Mouse (Mus musculus) left cerebral cortex, adult 9 months (tissue): ENCODE data around the gene Tectb.
"Not testable (repeated sequence)": the region's sequence is repeated elsewhere in the genome, so short reads cannot be mapped to it uniquely, and the experiment has no call there.

Source experiments
- DNase-seq, 2 experiments: peaks; one replicate each; pipeline ENCODE4 v3.0.0; 2022; ENCODE audit warnings: low spot score in 2 of 2

Gene Tectb

DNA sequence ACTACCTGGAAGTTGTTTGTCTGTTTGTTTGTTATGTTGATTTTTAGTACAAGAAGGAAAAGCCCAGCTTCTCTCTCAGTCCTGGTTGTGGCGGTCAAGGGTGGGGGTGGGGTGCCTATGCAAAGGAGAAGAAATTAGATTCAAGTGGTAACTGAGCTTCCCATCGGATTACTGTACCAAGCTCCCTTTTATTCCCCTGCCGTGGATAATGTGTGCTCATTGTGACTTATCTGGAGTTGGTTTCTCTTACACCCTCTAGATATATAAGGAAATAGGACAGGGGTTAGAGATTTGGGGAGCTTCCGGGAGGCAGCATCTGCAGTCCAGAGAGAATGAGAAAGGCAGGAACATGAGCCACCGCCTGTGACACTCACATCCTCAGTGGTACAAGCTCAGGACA lies at the start of gene Tectb:
Tectb (plus strand) TSS at position 301 of the 400 bp plus-strand sequence.
- no peak for DNase-seq

DNA sequence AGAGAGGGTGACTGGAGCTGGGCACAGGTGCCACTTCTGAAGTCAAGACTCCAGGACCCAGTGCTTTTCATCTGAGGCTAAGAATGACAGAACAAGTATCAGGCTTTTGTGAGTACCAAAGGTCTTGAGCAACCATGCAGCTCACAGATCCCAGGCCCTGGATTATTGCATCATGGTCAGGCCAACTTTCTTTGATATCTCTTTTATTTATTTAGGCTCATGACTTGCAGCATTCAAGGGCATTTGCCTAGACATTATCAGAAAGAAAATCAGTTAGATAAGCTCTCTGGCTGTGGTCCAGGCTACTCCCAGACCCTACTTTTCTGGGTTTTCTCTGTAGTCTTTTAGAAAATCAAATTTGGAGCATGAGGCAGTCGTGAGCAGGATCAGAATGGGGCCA lies 48.8 kb upstream of the Tectb start:
- DNase-seq = no peak

- DNase-seq = no peak
These were observed 48.1 kb upstream of the Tectb start for GRCm38 (mm10) chr19:55132476-55132875.

GRCm38 (mm10) chr19:55134521-55134920 lies 46.0 kb upstream of the Tectb start:
- no peak for DNase-seq

GRCm38 (mm10) chr19:55135918-55136317 lies 44.6 kb upstream of the Tectb start:
- no peak for DNase-seq

DNA sequence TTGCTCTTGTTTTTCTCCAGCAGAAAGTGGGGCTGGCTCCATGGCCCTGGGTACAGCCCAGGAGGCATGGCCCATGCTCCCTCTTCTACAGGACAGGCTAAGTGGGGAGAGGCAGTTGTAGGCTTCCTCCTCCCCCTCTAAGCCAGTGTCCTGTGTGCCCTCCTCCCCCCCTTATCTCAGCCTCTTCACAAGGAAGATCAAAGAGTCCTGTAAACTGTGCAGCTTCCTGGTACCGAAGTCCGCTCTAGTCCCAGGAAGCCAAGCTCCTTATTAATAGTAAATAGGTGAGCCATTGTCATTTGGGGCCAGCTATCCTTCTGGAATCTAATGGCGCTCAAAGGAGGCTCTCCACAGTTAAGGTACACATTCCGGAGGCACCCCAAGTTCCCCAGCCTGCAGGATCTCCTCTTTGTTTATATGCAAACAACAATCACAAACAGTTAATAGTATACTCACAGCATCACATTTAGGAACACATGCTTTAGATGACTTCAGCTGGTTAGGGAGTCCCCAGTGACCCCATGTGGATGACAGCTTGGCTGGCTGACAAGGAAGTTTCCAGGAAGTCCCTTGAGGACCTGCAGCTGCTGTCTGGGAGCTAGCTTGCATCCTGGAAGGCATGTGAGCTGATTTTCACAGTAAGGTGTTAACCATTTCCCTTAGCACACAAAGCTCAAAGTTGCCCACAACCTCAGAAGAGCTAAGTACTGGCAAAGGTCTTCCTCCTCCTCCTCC lies 43.7 kb upstream of the Tectb start:
- no peak for DNase-seq

GRCm38 (mm10) chr19:55137884-55138283 lies 42.6 kb upstream of the Tectb start:
- DNase-seq = no peak

DNA sequence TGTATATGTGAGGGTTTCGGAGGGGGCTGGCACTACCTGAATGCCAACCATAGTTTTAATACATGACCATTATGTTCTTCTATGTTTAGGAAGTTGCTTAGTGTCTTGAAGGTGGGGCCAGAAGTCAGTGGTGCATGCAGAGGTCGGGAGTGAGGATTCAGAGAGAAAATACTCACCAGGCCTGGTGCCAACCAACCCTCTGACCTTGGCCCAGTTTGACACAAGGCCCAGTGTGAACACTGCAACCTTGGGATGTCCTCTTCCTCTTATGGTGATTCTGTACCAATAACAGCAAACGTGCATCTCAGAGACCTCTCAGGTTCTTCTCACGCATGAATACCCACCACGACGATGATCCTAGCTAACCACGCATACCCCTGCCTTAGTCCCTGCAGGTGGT lies 42.0 kb upstream of the Tectb start:
- no peak for DNase-seq

DNA sequence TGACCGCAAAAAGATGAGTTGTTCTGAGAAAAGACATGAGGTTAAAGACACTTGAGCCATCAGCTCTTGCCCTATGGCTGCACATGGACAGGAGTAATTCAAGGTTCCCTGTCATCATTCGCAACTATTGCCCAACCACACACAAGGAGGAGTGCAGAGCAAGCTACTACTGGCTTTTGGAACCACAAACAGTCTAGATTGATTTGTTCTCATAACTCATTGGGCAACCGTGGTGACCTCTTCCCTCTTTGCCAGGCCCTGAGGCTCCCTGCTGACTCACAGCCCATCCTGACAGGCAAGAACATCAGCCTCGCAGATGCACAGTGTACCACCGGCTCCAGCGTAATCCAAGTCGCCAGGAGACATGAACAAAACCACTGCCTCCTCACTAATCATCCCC lies 41.2 kb upstream of the Tectb start:
- no peak for DNase-seq

- DNase-seq = no peak
These were observed 36.9 kb upstream of the Tectb start for GRCm38 (mm10) chr19:55143391-55144300.

DNA sequence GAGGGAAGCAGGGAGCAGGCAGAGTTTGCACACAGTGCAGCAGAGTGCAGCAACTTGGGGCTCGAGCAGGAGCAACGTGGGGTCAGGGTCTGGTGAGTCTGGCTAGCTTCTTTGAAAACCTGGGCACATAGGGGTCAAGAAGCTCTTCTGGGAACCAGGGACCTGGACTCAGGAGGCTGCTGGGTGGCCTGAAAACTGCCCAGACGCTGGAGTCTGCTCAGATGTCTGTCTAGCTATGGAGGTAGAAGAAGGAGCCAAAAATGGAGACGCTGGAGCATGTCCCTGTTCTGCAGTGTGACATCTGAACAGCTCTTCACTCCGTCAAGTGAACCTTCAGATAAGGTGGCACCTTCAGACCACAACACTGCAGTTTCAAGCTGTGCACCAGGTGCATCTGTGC lies 35.8 kb upstream of the Tectb start:
- no peak for DNase-seq

- DNase-seq = no peak
These were observed 35.4 kb upstream of the Tectb start for GRCm38 (mm10) chr19:55145136-55145535.

DNA sequence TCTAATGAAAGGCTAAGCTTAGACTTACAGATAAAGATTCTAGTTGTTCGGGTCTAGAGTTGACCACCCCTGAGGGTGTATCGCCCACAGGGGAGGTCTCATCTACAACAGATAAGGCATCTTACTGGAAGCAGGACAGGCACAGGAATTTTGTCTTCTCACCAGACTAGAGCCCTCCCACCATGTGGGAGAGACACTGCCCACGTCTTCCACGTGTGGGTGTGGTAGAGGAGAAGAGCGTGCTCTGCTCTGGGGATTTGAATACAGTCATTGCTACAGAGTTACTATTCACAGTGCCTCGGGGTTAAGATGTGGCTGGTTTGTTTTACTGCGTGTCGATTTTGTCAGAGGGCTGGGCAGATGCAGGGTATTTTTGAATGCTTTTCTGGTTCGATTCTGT lies 33.0 kb upstream of the Tectb start:
- no peak for DNase-seq

DNA sequence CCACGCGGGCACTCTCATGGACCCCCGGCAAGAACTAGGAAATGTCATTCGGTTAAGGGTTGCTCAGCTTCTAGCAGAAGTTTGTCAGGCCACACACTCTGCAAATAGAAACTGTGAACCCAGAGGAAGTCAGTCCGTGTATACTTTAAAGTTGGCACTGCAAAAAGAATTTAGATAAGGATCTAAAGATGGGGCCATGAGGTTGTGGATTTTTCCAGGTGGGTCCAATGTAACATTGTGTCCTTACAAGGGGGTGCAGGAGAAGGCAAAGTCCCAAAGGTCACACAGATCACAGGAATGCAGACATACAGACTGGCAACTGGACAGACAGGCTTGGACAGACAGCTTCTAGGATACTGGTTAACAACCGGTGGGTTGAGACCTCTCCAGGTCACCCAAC lies 32.4 kb upstream of the Tectb start:
- DNase-seq = no peak

GRCm38 (mm10) chr19:55149646-55150045 lies 30.9 kb upstream of the Tectb start:
- no peak for DNase-seq

GRCm38 (mm10) chr19:55152274-55152673 lies 28.3 kb upstream of the Tectb start:
- DNase-seq = not testable (repeated sequence)

GRCm38 (mm10) chr19:55152983-55153382 lies 27.6 kb upstream of the Tectb start:
- no peak for DNase-seq

DNA sequence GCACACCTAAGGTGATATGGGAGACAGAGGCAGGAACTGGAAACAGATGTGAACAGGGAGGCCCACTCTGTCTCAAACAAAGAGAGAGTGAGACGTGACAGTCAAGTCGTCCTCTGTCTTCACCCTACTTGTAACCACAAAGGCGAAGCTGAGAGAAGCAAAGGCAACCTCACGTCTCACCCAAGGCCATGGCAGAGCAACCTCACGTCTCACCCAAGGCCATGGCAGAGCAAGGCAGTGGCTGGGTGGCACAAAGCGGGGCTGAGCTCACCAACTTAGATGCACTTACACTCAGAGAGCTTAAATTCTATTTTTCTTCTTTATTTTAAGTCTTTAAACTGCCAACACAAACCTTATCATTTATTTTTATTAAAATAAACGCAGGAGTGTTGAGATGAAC lies 23.5 kb upstream of the Tectb start:
- DNase-seq = no peak

GRCm38 (mm10) chr19:55158606-55159005 lies 21.9 kb upstream of the Tectb start:
- no peak for DNase-seq

GRCm38 (mm10) chr19:55159826-55160225 lies 20.7 kb upstream of the Tectb start:
- no peak for DNase-seq

DNA sequence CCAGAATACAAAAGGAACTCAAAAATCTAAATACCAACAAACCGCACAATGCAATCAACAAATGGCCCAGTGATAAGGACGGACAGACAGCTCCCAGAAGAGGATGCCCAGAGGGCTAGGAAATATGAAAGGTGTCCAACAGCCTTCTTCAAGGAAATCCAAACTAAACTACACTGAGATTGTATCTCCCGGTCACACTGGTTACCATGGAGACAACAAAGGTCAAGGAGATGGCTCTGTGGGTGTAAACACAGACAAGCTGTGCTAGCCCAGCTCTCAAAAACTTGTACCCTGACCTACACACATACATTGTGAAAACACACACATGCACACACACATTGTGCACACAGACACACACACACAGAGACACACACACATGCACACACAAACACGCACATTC lies 18.3 kb upstream of the Tectb start:
- no peak for DNase-seq

- DNase-seq = no peak
These were observed 16.4 kb upstream of the Tectb start for GRCm38 (mm10) chr19:55164162-55164561.
